Mouse (Mus musculus) retina, postnatal 7 days (tissue): ENCODE measurements around the gene Kif1c.
A peak's percentile ranks its signal among the peaks of the same experiment; 100 is the strongest.

Experiments
- DNase-seq: peaks from one replicate; pipeline ENCODE4 v3.0.0-alpha.2; 2012; ENCODE audit warnings: low read depth, low spot score

Kif1c gene

GRCm38 (mm10) chr11:70699722-70700556, at the start of gene Kif1c, which contains the start of gene Inca1:
Gene Kif1c, plus strand, starts transcription at chr11:70700548.
Gene Inca1, minus strand, starts transcription at chr11:70700155.
- DNase-seq = peak; percentile 84

GRCm38 (mm10) chr11:70651391-70651790, 49.0 kb upstream of the Kif1c start:
- DNase-seq = no peak

- no peak for DNase-seq
Observed at GRCm38 (mm10) chr11:70652029-70652883, 48.1 kb upstream of the Kif1c start.

GRCm38 (mm10) chr11:70652884-70653344, 47.4 kb upstream of the Kif1c start:
- no peak for DNase-seq

- peak; percentile 63 for DNase-seq
Observed at GRCm38 (mm10) chr11:70653345-70654197, 46.8 kb upstream of the Kif1c start.

GRCm38 (mm10) chr11:70654198-70654922, 46.0 kb upstream of the Kif1c start, which contains the start of gene Pfn1:
Gene Pfn1, minus strand, starts transcription at chr11:70654644.
- peak; percentile 43 for DNase-seq

- peak; percentile 56 for DNase-seq
Observed at GRCm38 (mm10) chr11:70654923-70655570, 45.3 kb upstream of the Kif1c start.

GRCm38 (mm10) chr11:70655571-70656455, 44.5 kb upstream of the Kif1c start:
- DNase-seq = no peak

- DNase-seq = no peak
Observed at GRCm38 (mm10) chr11:70656456-70656927, 43.9 kb upstream of the Kif1c start.

- DNase-seq = no peak
Observed at GRCm38 (mm10) chr11:70656964-70657363, 43.4 kb upstream of the Kif1c start, which contains the start of gene Eno3. Gene Eno3, plus strand, starts transcription at chr11:70657202.

GRCm38 (mm10) chr11:70657573-70657972, 42.8 kb upstream of the Kif1c start:
- no peak for DNase-seq

- DNase-seq = no peak
Observed at GRCm38 (mm10) chr11:70657991-70658390, 42.4 kb upstream of the Kif1c start.

GRCm38 (mm10) chr11:70658521-70658920, 41.8 kb upstream of the Kif1c start:
- DNase-seq = no peak

GRCm38 (mm10) chr11:70658942-70659341, 41.4 kb upstream of the Kif1c start:
- no peak for DNase-seq

GRCm38 (mm10) chr11:70660571-70660970, 39.8 kb upstream of the Kif1c start:
- DNase-seq = no peak

- DNase-seq = no peak
Observed at GRCm38 (mm10) chr11:70663101-70663500, 37.2 kb upstream of the Kif1c start.

- no peak for DNase-seq
Observed at GRCm38 (mm10) chr11:70663957-70664356, 36.4 kb upstream of the Kif1c start.

GRCm38 (mm10) chr11:70664741-70665140, 35.6 kb upstream of the Kif1c start:
- DNase-seq = no peak

- DNase-seq = no peak
Observed at GRCm38 (mm10) chr11:70666687-70667086, 33.7 kb upstream of the Kif1c start.
